Mouse (Mus musculus) liver, embryonic 15.5 days (tissue): Measurements from ENCODE around the gene Psma6. TPM values are rescaled to one million over a fixed set of nuclear protein-coding genes. Genes with fewer than 3 reads are reported as not detected.
"Not testable (repeated sequence)": the region's sequence is repeated elsewhere in the genome, so short reads cannot be mapped to it uniquely, and the experiment has no call there.

Experiments
- ATAC-seq: fragments of 200-750 bp; cut with Nextera tagmentation; 2 replicates; pipeline ENCODE4 v1.8.0; 2017; ENCODE audit warnings: moderate number of reproducible peaks, mild to moderate bottlenecking, moderate library complexity; ENCODE audit not compliant: insufficient read depth
- H3K27ac ChIP-seq: fragments of 300-500 bp; sonication (generic); replicated peaks from 2 replicates; pipeline ENCODE4 v1.5.1; 2015; ENCODE audit warnings: mild to moderate bottlenecking, inconsistent platforms
- H3K27me3 ChIP-seq: fragments of 300-500 bp; sonication (generic); 2 replicates; pipeline ENCODE4 v1.6.1; 2015; ENCODE audit warnings: mild to moderate bottlenecking, inconsistent platforms
- H3K36me3 ChIP-seq: fragments of 300-500 bp; sonication (generic); replicated peaks from 2 replicates; pipeline ENCODE4 v1.6.1; 2015; ENCODE audit warnings: moderate library complexity, mild to moderate bottlenecking, inconsistent platforms
- H3K4me1 ChIP-seq: fragments of 300-500 bp; sonication (generic); replicated peaks from 2 replicates; pipeline ENCODE4 v1.6.1; 2015; ENCODE audit warnings: inconsistent platforms
- H3K4me2 ChIP-seq: fragments of 300-500 bp; sonication (generic); 2 replicates; pipeline ENCODE4 v1.6.1; 2015; ENCODE audit warnings: moderate library complexity, mild to moderate bottlenecking, inconsistent platforms
- H3K4me3 ChIP-seq: fragments of 300-500 bp; sonication (generic); replicated peaks from 2 replicates; pipeline ENCODE4 v1.5.1; 2015; ENCODE audit warnings: mild to moderate bottlenecking, inconsistent platforms
- H3K9ac ChIP-seq: fragments of 300-500 bp; sonication (generic); 2 replicates; pipeline ENCODE4 v1.6.1; 2015; ENCODE audit warnings: moderate library complexity, mild to moderate bottlenecking, inconsistent platforms
- H3K9me3 ChIP-seq: fragments of 300-500 bp; sonication (generic); replicated peaks from 2 replicates; pipeline ENCODE4 v1.6.1; 2016; ENCODE audit warnings: inconsistent platforms
- WGBS: fragments of 180-500 bp; shearing (Covaris S2); methylation state at CpG from one replicate; pipeline ENCODE4 v1.1.7; 2015; ENCODE audit warnings: mixed read lengths; ENCODE audit not compliant: insufficient replicate concordance; 5-methylcytosine and 5-hydroxymethylcytosine counted together
- polyA plus RNA-seq: library from polyadenylated mRNA; unstranded; fragments of >200 nt; fragmentation: Nextera tagmentation; extraction: Ambion mirVana; gene quantifications from 2 replicates; pipeline ENCODE4 v1.2.1, GENCODE M21; 2015

The Psma6 gene
- polyA plus RNA-seq: 185 and 190 TPM in 2 replicates

GRCm38 (mm10) chr12:55384023-55384749 is at the start of gene Psma6:
Psma6 (plus strand) TSS chr12:55384222.
- no peak within 1 kb of the TSS for H3K4me2 ChIP-seq
- H3K4me3 ChIP-seq: no peak within 1 kb of the TSS
- H3K4me1 ChIP-seq: peaks cover 27% of the 10 kb centered on the region
- H3K27ac ChIP-seq: no peak within 1 kb of the TSS
- H3K36me3 ChIP-seq: no peaks in the 10 kb centered on the region
- H3K9ac ChIP-seq: no peak within 1 kb of the TSS
- peaks cover 9% of the 10 kb centered on the region for H3K27me3 ChIP-seq
- no peaks in the 10 kb centered on the region for H3K9me3 ChIP-seq
- ATAC-seq: no peak
- WGBS: 71% methylated on average over 10 of the region's 10 CpGs

GRCm38 (mm10) chr12:55338490-55338889 is 45.5 kb upstream of the Psma6 start:
- H3K27me3 ChIP-seq: peaks cover 17% of the 10 kb centered on the region
- H3K27ac ChIP-seq, H3K9ac ChIP-seq, H3K36me3 ChIP-seq, H3K4me1 ChIP-seq, H3K4me3 ChIP-seq, H3K4me2 ChIP-seq, H3K9me3 ChIP-seq, ATAC-seq: not testable (repeated sequence)
- 73% methylated on average over 1 of the region's 2 CpGs for WGBS

GRCm38 (mm10) chr12:55343045-55343444 is 41.0 kb upstream of the Psma6 start:
- not testable (repeated sequence) for H3K36me3 ChIP-seq, H3K4me2 ChIP-seq, H3K9me3 ChIP-seq, ATAC-seq, H3K9ac ChIP-seq, H3K27ac ChIP-seq, H3K4me1 ChIP-seq, H3K4me3 ChIP-seq
- peaks cover 47% of the 10 kb centered on the region for H3K27me3 ChIP-seq
- 21% methylated on average over 1 of the region's 1 CpGs for WGBS

GRCm38 (mm10) chr12:55343998-55344397 is 40.0 kb upstream of the Psma6 start:
- Histone ChIP-seq H3K36me3 (no peaks in the 10 kb centered on the region), H3K27ac (no peak overlapping the region), H3K4me2 (no peak overlapping the region), H3K27me3 (peaks cover 47% of the 10 kb centered on the region), H3K4me1 (no peaks in the 10 kb centered on the region; the same call in 1 of the 2 replicates), H3K9ac (no peak overlapping the region), H3K4me3 (no peak overlapping the region), H3K9me3 (no peaks in the 10 kb centered on the region)
- ATAC-seq: no peak
- 75% methylated on average over 11 of the region's 11 CpGs for WGBS

GRCm38 (mm10) chr12:55344583-55344982 is 39.4 kb upstream of the Psma6 start:
- H3K36me3 ChIP-seq: no peaks in the 10 kb centered on the region
- no peaks in the 10 kb centered on the region for H3K9me3 ChIP-seq
- ATAC-seq: no peak
- no peaks in the 10 kb centered on the region; the same call in 1 of the 2 replicates for H3K4me1 ChIP-seq
- no peak overlapping the region for H3K4me3 ChIP-seq
- no peak overlapping the region for H3K27ac ChIP-seq
- WGBS: 46% methylated on average over 13 of the region's 13 CpGs
- no peak overlapping the region for H3K4me2 ChIP-seq
- H3K9ac ChIP-seq: no peak overlapping the region
- peaks cover 52% of the 10 kb centered on the region for H3K27me3 ChIP-seq

- H3K4me2 ChIP-seq: no peak overlapping the region
- H3K9ac ChIP-seq: no peak overlapping the region
- WGBS: 52% methylated on average over 6 of the region's 6 CpGs
- no peak overlapping the region for H3K4me3 ChIP-seq
- no peaks in the 10 kb centered on the region for H3K36me3 ChIP-seq
- peaks cover 78% of the 10 kb centered on the region for H3K27me3 ChIP-seq
- H3K4me1 ChIP-seq: no peaks in the 10 kb centered on the region
- ATAC-seq: peak; percentile 66
- H3K9me3 ChIP-seq: no peaks in the 10 kb centered on the region
- H3K27ac ChIP-seq: no peak overlapping the region
These were observed 30.6 kb upstream of the Psma6 start for GRCm38 (mm10) chr12:55353423-55353822.

- H3K4me1 ChIP-seq: no peaks in the 10 kb centered on the region
- no peak overlapping the region for H3K4me2 ChIP-seq
- H3K27me3 ChIP-seq: peaks cover 82% of the 10 kb centered on the region
- H3K4me3 ChIP-seq: no peak overlapping the region
- 36% methylated on average over 4 of the region's 4 CpGs for WGBS
- no peak overlapping the region for H3K27ac ChIP-seq
- no peak overlapping the region for H3K9ac ChIP-seq
- no peaks in the 10 kb centered on the region for H3K36me3 ChIP-seq
- no peak for ATAC-seq
- H3K9me3 ChIP-seq: no peaks in the 10 kb centered on the region
These were observed 29.1 kb upstream of the Psma6 start for GRCm38 (mm10) chr12:55354904-55355303.

GRCm38 (mm10) chr12:55357303-55357702 is 26.7 kb upstream of the Psma6 start:
- ATAC-seq: no peak
- H3K27ac ChIP-seq: no peak overlapping the region
- no peak overlapping the region for H3K4me3 ChIP-seq
- no peak overlapping the region for H3K4me2 ChIP-seq
- H3K4me1 ChIP-seq: no peaks in the 10 kb centered on the region
- no peaks in the 10 kb centered on the region for H3K36me3 ChIP-seq
- no peak overlapping the region for H3K9ac ChIP-seq
- H3K27me3 ChIP-seq: peaks cover 84% of the 10 kb centered on the region
- WGBS: 17% methylated on average over 1 of the region's 1 CpGs
- H3K9me3 ChIP-seq: no peaks in the 10 kb centered on the region

GRCm38 (mm10) chr12:55360929-55361328 is 23.1 kb upstream of the Psma6 start:
- Histone ChIP-seq H3K4me1 (no peaks in the 10 kb centered on the region), H3K9me3 (no peaks in the 10 kb centered on the region), H3K4me2 (no peak overlapping the region), H3K9ac (no peak overlapping the region), H3K4me3 (no peak overlapping the region), H3K27ac (no peak overlapping the region), H3K27me3 (peaks cover 83% of the 10 kb centered on the region), H3K36me3 (no peaks in the 10 kb centered on the region)
- WGBS: 36% methylated on average over 5 of the region's 5 CpGs
- ATAC-seq: no peak

GRCm38 (mm10) chr12:55365083-55365482 is 18.9 kb upstream of the Psma6 start:
- H3K27me3 ChIP-seq: peaks cover 70% of the 10 kb centered on the region
- no peaks in the 10 kb centered on the region for H3K4me1 ChIP-seq
- H3K36me3 ChIP-seq: no peaks in the 10 kb centered on the region
- H3K4me2 ChIP-seq: no peak overlapping the region
- 52% methylated on average over 2 of the region's 2 CpGs for WGBS
- no peaks in the 10 kb centered on the region for H3K9me3 ChIP-seq
- no peak overlapping the region for H3K27ac ChIP-seq
- H3K4me3 ChIP-seq: no peak overlapping the region
- H3K9ac ChIP-seq: no peak overlapping the region
- no peak for ATAC-seq

- H3K9ac ChIP-seq: no peak overlapping the region
- H3K9me3 ChIP-seq: no peaks in the 10 kb centered on the region
- no peak overlapping the region for H3K4me2 ChIP-seq
- no peaks in the 10 kb centered on the region for H3K36me3 ChIP-seq
- no peak for ATAC-seq
- no peaks in the 10 kb centered on the region for H3K4me1 ChIP-seq
- H3K4me3 ChIP-seq: no peak overlapping the region
- 81% methylated on average over 3 of the region's 3 CpGs for WGBS
- peaks cover 16% of the 10 kb centered on the region; the same call in 1 of the 2 replicates for H3K27me3 ChIP-seq
- H3K27ac ChIP-seq: no peak overlapping the region
These were observed 11.5 kb upstream of the Psma6 start for GRCm38 (mm10) chr12:55372424-55373055.
